Mouse (Mus musculus): Measurements from ENCODE around the gene Rtn4rl1.
A peak's percentile ranks its signal among the peaks of the same experiment; 100 is the strongest.

DNA sequence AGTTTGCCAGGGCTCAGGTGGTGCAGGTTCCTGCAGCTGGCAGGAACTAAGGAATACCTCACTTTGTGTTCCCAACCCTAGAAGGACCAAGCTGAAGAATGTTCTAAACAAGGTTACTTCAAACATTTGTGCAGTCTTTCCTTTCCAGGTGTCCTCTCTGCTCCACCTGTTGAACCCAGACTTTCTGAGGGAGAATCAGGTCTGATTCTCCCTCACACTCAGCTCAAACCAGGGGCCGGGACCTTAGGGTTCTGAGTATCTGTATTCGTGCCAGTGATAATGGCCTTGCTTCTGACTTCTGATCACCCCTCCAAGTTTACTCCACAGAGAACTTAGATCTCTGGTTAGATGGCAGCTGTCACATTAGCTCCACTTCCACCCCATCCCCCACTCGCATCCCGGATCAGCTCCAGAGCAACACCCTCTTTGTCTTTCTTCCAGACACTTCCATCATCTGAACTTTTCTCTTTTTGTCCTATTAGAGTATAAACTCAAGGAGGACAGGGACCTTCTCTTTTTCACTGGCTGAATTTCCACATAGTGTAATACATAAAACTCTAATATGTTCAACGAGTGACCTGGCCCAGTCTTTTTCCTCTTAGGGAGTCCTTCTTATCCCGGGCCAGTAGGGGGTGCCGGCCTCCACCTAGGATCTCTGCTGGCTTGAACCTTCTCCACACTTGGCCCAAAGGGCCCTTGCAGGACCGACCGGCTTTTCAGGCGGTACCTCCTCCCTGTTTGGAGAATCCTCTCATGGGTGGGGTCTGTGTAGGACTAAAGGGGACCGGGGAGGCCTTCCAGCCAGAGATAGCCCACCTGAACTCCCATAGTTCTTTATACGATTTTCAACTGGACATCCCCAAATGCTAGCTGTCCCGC is 1.0 kb upstream of the Rtn4rl1 start:
- TF ChIP-seq POLR2A (IDR thresholded peaks at IDR 0.05; ENCODE audit: low read depth, low read length) (no peak), CTCF (IDR thresholded peaks at IDR 0.05; ENCODE audit: extremely low read depth, insufficient read length, insufficient replicate concordance, low read depth, low read length) (peak; percentile 86)

Measured in small intestine, adult 2 months (tissue).